22 mouse cellular contexts compared by ENCODE assay signal in genomic region chr4:119216667-119217066, GRCm38 (mm10). TPM values are rescaled to one million over a fixed set of nuclear protein-coding genes. Genes with fewer than 3 reads are reported as not detected.
DNase-seq lines count a peak whose midpoint lies in the region; ATAC-seq lines count a peak whose summit lies in the region.
"Had no signal": no experiment of that assay in that cellular context is flagged by ENCODE, and none has a peak within 500 bp of the region (broad histone marks: within the 10 kb centered on the region; RNA-seq: fewer than 3 reads in every experiment).

No protein-coding gene starts in this region.

- no peak overlapping the region for H3K4me3 ChIP-seq in heart, embryonic 15.5 days
- H3K4me3 ChIP-seq: heart, adult 2 months; hindbrain, embryonic 10.5 days; limb, embryonic 15.5 days; megakaryocyte, embryonic 14.5 days; midbrain, embryonic 15.5 days had no signal

- H3K27me3 ChIP-seq in heart, embryonic 15.5 days: no peaks in the 10 kb centered on the region
- H3K27me3 ChIP-seq: limb, embryonic 15.5 days; midbrain, embryonic 15.5 days had no signal

- H3K36me3 ChIP-seq in heart, embryonic 15.5 days: no peaks in the 10 kb centered on the region
- H3K36me3 ChIP-seq: hindbrain, embryonic 10.5 days; limb, embryonic 15.5 days; midbrain, embryonic 15.5 days had no signal

- H3K9ac ChIP-seq in heart, embryonic 15.5 days: no peak overlapping the region
- H3K9ac ChIP-seq: limb, embryonic 15.5 days; liver, postnatal 0 days; midbrain, embryonic 15.5 days had no signal

- DNase-seq in heart, postnatal 36 days: no peak
- peak; percentile 17 for DNase-seq in kidney, postnatal 4 days
- no peak for DNase-seq in kidney, postnatal 10 days
- DNase-seq in 3T3-L1 (ENCODE audit: low read depth, low spot score) (peak; percentile 27), adipocyte (ENCODE audit: low spot score) (peak; percentile 14)
- DNase-seq in natural killer cell, adult 2 months (ENCODE audit: low spot score in 2 of 2): no peak
- DNase-seq in cerebellum, postnatal 36 days: no peak
- DNase-seq: cerebellum, adult 9-10 months; gastrocnemius, postnatal 10 days; heart, adult 2 months; kidney, postnatal 36 days; liver, postnatal 0 days; right cerebral cortex, postnatal 25 days had no signal

- H3K4me2 ChIP-seq in heart, embryonic 15.5 days: no peak overlapping the region
- H3K4me2 ChIP-seq: limb, embryonic 15.5 days; midbrain, embryonic 15.5 days had no signal

- H3K9me3 ChIP-seq in heart, embryonic 15.5 days (replicated peaks): no peaks in the 10 kb centered on the region
- H3K9me3 ChIP-seq: hindbrain, embryonic 10.5 days; limb, embryonic 15.5 days; midbrain, embryonic 15.5 days had no signal

- H3K4me1 ChIP-seq in heart, embryonic 15.5 days (replicated peaks): peaks cover 21% of the 10 kb centered on the region
- H3K4me1 ChIP-seq: midbrain, embryonic 15.5 days had no signal

- intact Hi-C loops in heart, postnatal 36 days (cut with DNase I): no loop called here

- peak; percentile 67 for ATAC-seq in heart, embryonic 15.5 days (replicated peaks; ENCODE audit: insufficient number of reproducible peaks, insufficient read depth, low FRiP score, low read depth)
- ATAC-seq: intestine, embryonic 16.5 days; liver, postnatal 0 days; midbrain, embryonic 15.5 days had no signal

- no peak overlapping the region for H3K27ac ChIP-seq in heart, embryonic 15.5 days
- H3K27ac ChIP-seq: heart, adult 2 months; hindbrain, embryonic 10.5 days; limb, embryonic 15.5 days; midbrain, embryonic 15.5 days had no signal

- 61% methylated on average over 8 of the region's 8 CpGs for WGBS in heart, embryonic 15.5 days

RNA-seq across cellular contexts. Expression of gene Tmem269, which starts 1.4 kb away (rescaled TPM):
- 0.16 TPM in 2 replicates for polyA plus RNA-seq in heart, embryonic 15.5 days (2015; fragmentation: Nextera tagmentation; extraction: Ambion mirVana)
- not detected for total RNA-seq in heart, postnatal 36 days (2021)
- total RNA-seq: adrenal gland, postnatal 4 days; ES-E14; gastrocnemius, postnatal 10 days; heart, adult 2 months had no signal
- polyA plus RNA-seq: intestine, embryonic 16.5 days; limb, embryonic 15.5 days; liver, postnatal 0 days; neural tube, embryonic 11.5 days had no signal

RNA-seq across cellular contexts. Expression of gene AU022252, which starts 15.8 kb away (rescaled TPM):
- polyA plus RNA-seq in heart, embryonic 15.5 days (2015; fragmentation: Nextera tagmentation; extraction: Ambion mirVana): 23.9 and 24.4 TPM in 2 replicates
- total RNA-seq in heart, postnatal 36 days (2021): 10 to 100 TPM; 22.2 to 24.5 TPM

RNA-seq across cellular contexts. Expression of gene P3h1, which starts 16.0 kb away (rescaled TPM):
- 29.1 and 35.4 TPM in 2 replicates for polyA plus RNA-seq in heart, embryonic 15.5 days (2015; fragmentation: Nextera tagmentation; extraction: Ambion mirVana)
- total RNA-seq in heart, postnatal 36 days (2021): 10 to 100 TPM; 13.3 to 15.1 TPM

RNA-seq across cellular contexts. Expression of gene Svbp, which starts 21.6 kb away (rescaled TPM):
- polyA plus RNA-seq in heart, embryonic 15.5 days (2015; fragmentation: Nextera tagmentation; extraction: Ambion mirVana): 111 and 124 TPM in 2 replicates
- total RNA-seq in heart, postnatal 36 days (2021): 10 to 100 TPM; 19.0 to 19.6 TPM

RNA-seq across cellular contexts. Expression of gene Ermap, which starts 26.9 kb away (rescaled TPM):
- 0.69 and 2.9 TPM in 2 replicates for polyA plus RNA-seq in heart, embryonic 15.5 days (2015; fragmentation: Nextera tagmentation; extraction: Ambion mirVana)
- total RNA-seq in heart, postnatal 36 days (2021): under 1 TPM in 1 of 2 experiments, not detected in 1; 0.11 TPM

Comparison
In these comparisons a context has a peak if more than half of its experiments do, and no peak if none do; other contexts are left out.
1. DNase-seq: peak in kidney, postnatal 4 days (2 of 2), 3T3-L1 (single experiment) and adipocyte (single experiment); none in heart, postnatal 36 days (0 of 2), kidney, postnatal 10 days (single experiment), natural killer cell, adult 2 months (0 of 2) and cerebellum, postnatal 36 days (0 of 2).